In the genomic region with DNA sequence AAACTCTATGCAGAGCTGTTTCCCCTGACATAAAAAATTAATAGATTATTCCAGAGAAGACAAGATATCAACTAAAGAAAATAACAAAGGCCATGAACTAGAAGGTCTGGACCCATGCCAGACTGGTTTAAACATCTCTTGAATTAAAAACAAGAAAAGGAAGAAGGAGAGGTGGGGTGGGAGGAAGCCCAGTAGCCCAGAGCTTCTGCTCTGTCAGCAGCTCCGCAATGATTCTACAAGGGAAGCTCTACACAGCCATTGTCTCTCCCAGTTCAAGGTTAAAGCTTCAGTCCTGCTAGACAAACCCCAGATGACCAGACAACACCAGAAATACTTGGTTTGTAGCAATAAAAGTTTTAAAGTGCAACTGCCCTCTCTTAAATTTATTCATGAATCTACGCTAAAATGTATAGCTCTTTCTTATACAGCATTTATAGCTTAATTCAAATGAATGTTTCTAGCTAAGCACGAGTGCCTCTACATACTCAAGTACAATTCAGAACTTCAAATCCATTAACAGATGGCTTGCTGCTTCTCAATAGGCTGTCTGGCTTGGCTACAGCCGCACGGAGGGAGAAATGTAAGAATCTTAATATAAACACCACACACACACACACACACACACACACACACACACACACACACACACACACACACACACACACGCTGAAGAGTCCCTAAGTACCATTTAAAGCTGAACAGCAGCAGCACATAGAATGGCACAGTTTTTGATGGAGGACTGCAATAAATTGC, we compare ENCODE assay signal across 8 mouse cellular contexts.
A peak's percentile ranks its signal among the peaks of the same experiment; 100 is the strongest.
DNase-seq lines count a peak whose midpoint lies in the region; ATAC-seq lines count a peak whose summit lies in the region.

No protein-coding gene starts in this region.

- H3K36me3 ChIP-seq in forebrain, embryonic 14.5 days (ENCODE audit: control insufficient read depth, insufficient read depth, low read length): 0 out of 2 replicates have a peak, but pooled peaks cover 2% of the 10 kb centered on the region
- H3K36me3 ChIP-seq in midbrain, embryonic 14.5 days (ENCODE audit: control insufficient read depth, insufficient read depth, low read length): no peaks in the 10 kb centered on the region

- peak overlapping the region; percentile 91 for H3K27ac ChIP-seq in forebrain, embryonic 14.5 days (ENCODE audit: low read depth, low read length)
- H3K27ac ChIP-seq in midbrain, embryonic 14.5 days (replicated peaks; ENCODE audit: low read depth, low read length): 0 out of 2 replicates have a peak overlapping the region, but pooled peaks have one; percentile 4

- ATAC-seq in forebrain, embryonic 14.5 days: peak; percentile 84
- peak; percentile 60; the same call in 1 of the 2 replicates for ATAC-seq in midbrain, embryonic 14.5 days (ENCODE audit: low FRiP score, low TSS enrichment)
- no peak for ATAC-seq in CD4-positive, CD25-positive, alpha-beta regulatory T cell, adult 4 months
- ATAC-seq in erythroid progenitor cell, adult 5-6 weeks (replicated peaks; ENCODE audit: low FRiP score, poor library complexity, severe bottlenecking): no peak

- intact Hi-C loops in left cerebral cortex, postnatal 10 days (cut with DNase I): loop anchor here (5.0 kb wide), 1 partner anchor 1150 kb away; the partner anchor contains the start of gene Nr2f1

- H3K4me2 ChIP-seq in forebrain, embryonic 14.5 days (ENCODE audit: low read length): peak overlapping the region; percentile 30; the same call in 1 of the 2 replicates
- no peak overlapping the region for H3K4me2 ChIP-seq in midbrain, embryonic 14.5 days (ENCODE audit: low read length)

- 44% methylated on average over 6 of the region's 6 CpGs for WGBS in forebrain, embryonic 14.5 days
- WGBS in midbrain, embryonic 14.5 days: 62% methylated on average over 6 of the region's 6 CpGs

- H3K9ac ChIP-seq in forebrain, embryonic 14.5 days (ENCODE audit: low read length): 0 out of 2 replicates have a peak overlapping the region, but pooled peaks have one; percentile 37
- H3K9ac ChIP-seq in midbrain, embryonic 14.5 days (replicated peaks; ENCODE audit: low read length): no peak overlapping the region

- H3K4me1 ChIP-seq in forebrain, embryonic 14.5 days (ENCODE audit: control insufficient read depth, insufficient read depth, low read length): peaks cover 7% of the 10 kb centered on the region; the same call in 1 of the 2 replicates
- no peaks in the 10 kb centered on the region for H3K4me1 ChIP-seq in midbrain, embryonic 14.5 days (ENCODE audit: control insufficient read depth, insufficient read depth, low read length)

- DNase-seq in left cerebral cortex, postnatal 10 days (ENCODE audit: extremely low spot score in 1 of 2, low spot score in 2 of 2): peak; percentile 19 to 21
- no peak for DNase-seq in left cerebral cortex, adult 11 months (ENCODE audit: low spot score)
- DNase-seq in cerebellum, adult 9-10 months: peak; percentile 49
- DNase-seq in forebrain, embryonic 14.5 days (ENCODE audit: low spot score): peak; percentile 89
- peak; percentile 55 for DNase-seq in midbrain, embryonic 14.5 days
- no peak for DNase-seq in thymus, postnatal 25 days

- H3K4me3 ChIP-seq in forebrain, embryonic 14.5 days (ENCODE audit: low read depth, low read length): peak overlapping the region; percentile 9; the same call in 1 of the 2 replicates
- H3K4me3 ChIP-seq in midbrain, embryonic 14.5 days (replicated peaks; ENCODE audit: low read depth, low read length): no peak overlapping the region

- H3K27me3 ChIP-seq in forebrain, embryonic 14.5 days (replicated peaks; ENCODE audit: control insufficient read depth, insufficient read depth, low read length): no peaks in the 10 kb centered on the region
- H3K27me3 ChIP-seq in midbrain, embryonic 14.5 days (ENCODE audit: control insufficient read depth, insufficient read depth, low read length): no peaks in the 10 kb centered on the region

- no peaks in the 10 kb centered on the region for H3K9me3 ChIP-seq in forebrain, embryonic 14.5 days (replicated peaks; ENCODE audit: control insufficient read depth, low read length)
- H3K9me3 ChIP-seq in midbrain, embryonic 14.5 days (ENCODE audit: control insufficient read depth, low read length): no peaks in the 10 kb centered on the region

Comparison
In these comparisons a context has a peak if more than half of its experiments do, and no peak if none do; other contexts are left out.
1. DNase-seq: peak in left cerebral cortex, postnatal 10 days (2 of 2), cerebellum, adult 9-10 months (single experiment), forebrain, embryonic 14.5 days (single experiment) and midbrain, embryonic 14.5 days (single experiment); none in left cerebral cortex, adult 11 months (single experiment) and thymus, postnatal 25 days (single experiment).
2. ATAC-seq: peak in forebrain, embryonic 14.5 days (single experiment) and midbrain, embryonic 14.5 days (single experiment); none in CD4-positive, CD25-positive, alpha-beta regulatory T cell, adult 4 months (single experiment) and erythroid progenitor cell, adult 5-6 weeks (single experiment).